Mouse (Mus musculus) gastrocnemius, postnatal 25 days (tissue): ENCODE results near the gene Vmn2r116. TPM values are rescaled to one million over a fixed set of nuclear protein-coding genes. Genes with fewer than 3 reads are reported as not detected.
"Not testable (repeated sequence)": the region's sequence is repeated elsewhere in the genome, so short reads cannot be mapped to it uniquely, and the experiment has no call there.

Experiments
- DNase-seq: peaks from one replicate; pipeline ENCODE4 v3.0.0; 2022
- long read RNA-seq, 2 experiments: library from polyadenylated mRNA; stranded (forward); transcript quantifications; one replicate each; pipeline ENCODE4 v2.0.0; 2021
- total RNA-seq, 2 experiments: library from RNA; stranded (reverse); gene quantifications; 1 replicate in 1 of 2; 2 replicates in 1 of 2; pipeline ENCODE4 v1.2.3; 2021

Gene Vmn2r116
- total RNA-seq, result not detected
- long read RNA-seq, experiment 1, result 0 reads
- long read RNA-seq, experiment 2, result 0 reads

DNA sequence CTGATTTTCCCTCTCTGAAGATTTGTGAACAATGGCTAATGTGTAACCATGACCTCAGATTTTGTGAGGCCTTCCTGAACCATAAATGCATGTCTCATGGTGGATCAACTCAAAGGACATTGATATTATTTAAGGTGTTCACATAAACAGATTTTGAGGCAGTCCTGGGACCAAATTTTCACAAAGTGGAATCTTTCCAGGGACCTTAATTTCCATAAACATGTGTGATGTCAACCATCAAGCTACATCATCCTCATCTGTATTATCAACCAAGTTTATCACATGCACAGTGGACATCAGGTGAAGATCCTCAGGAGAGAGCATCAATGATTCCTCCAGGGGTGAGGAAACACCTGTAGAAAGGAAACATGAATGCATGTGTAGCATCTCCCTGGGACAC is at the start of gene Vmn2r116:
TSS of gene Vmn2r116 (plus strand) at position 301 of the 400 bp plus-strand sequence.
- DNase-seq, result not testable (repeated sequence)

DNA sequence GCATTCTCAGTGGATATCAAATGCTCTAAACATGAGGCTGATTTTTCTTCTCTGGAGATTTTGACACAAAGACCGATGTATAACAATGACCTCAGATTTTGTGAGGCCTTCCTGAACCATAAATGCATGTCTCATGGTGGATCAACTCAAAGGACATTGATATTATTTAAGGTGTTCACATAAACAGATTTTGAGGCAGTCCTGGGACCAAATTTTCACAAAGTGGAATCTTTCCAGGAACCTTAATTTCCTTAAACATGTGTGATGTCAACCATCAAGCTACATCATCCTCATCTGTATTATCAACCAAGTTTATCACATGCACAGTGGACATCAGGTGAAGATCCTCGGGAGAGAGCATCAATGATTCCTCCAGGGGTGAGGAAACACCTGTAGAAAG is 41.0 kb upstream of the Vmn2r116 start, which contains the start of gene Vmn2r115:
TSS of gene Vmn2r115 (plus strand) at position 301 of the 400 bp plus-strand sequence.
- DNase-seq, result not testable (repeated sequence)

- no peak for DNase-seq
These were observed 32.8 kb upstream of the Vmn2r116 start for GRCm38 (mm10) chr17:23351644-23352043.

- DNase-seq, result no peak
These were observed 48.8 kb downstream of the Vmn2r116 start for GRCm38 (mm10) chr17:23433150-23433679.

Other genes with a start within 250 kb of the Vmn2r116 start
- 1 to 10 TPM; 2.3 to 2.8 TPM for gene Zfp40, start 191.4 kb upstream of the Vmn2r116 start, total RNA-seq
- gene Vmn2r114, start 72.1 kb upstream of the Vmn2r116 start, total RNA-seq, result not detected
- gene Vmn2r115, start 40.9 kb upstream of the Vmn2r116 start, total RNA-seq, result not detected
- not detected for gene Vmn2r117, start 95.1 kb downstream of the Vmn2r116 start, total RNA-seq
- 1 to 10 TPM; 1.9 to 2.4 TPM for gene Zfp213, start 179.6 kb downstream of the Vmn2r116 start, total RNA-seq
- 1 to 10 TPM; 2.0 to 2.1 TPM for gene Zfp13, start 214.9 kb downstream of the Vmn2r116 start, total RNA-seq
- gene Zscan10, start 216.3 kb downstream of the Vmn2r116 start, total RNA-seq, result not detected